Mouse (Mus musculus) liver, embryonic 15.5 days (tissue): Measurements from ENCODE around the gene Klc2. TPM values are rescaled to one million over a fixed set of nuclear protein-coding genes. Genes with fewer than 3 reads are reported as not detected.

ENCODE experiments used
- ATAC-seq: fragments of 200-750 bp; cut with Nextera tagmentation; 2 replicates; pipeline ENCODE4 v1.8.0; 2017; ENCODE audit warnings: moderate number of reproducible peaks, mild to moderate bottlenecking, moderate library complexity; ENCODE audit not compliant: insufficient read depth
- H3K27ac ChIP-seq: fragments of 300-500 bp; sonication (generic); replicated peaks from 2 replicates; pipeline ENCODE4 v1.5.1; 2015; ENCODE audit warnings: mild to moderate bottlenecking, inconsistent platforms
- H3K27me3 ChIP-seq: fragments of 300-500 bp; sonication (generic); 2 replicates; pipeline ENCODE4 v1.6.1; 2015; ENCODE audit warnings: mild to moderate bottlenecking, inconsistent platforms
- H3K36me3 ChIP-seq: fragments of 300-500 bp; sonication (generic); replicated peaks from 2 replicates; pipeline ENCODE4 v1.6.1; 2015; ENCODE audit warnings: moderate library complexity, mild to moderate bottlenecking, inconsistent platforms
- H3K4me1 ChIP-seq: fragments of 300-500 bp; sonication (generic); replicated peaks from 2 replicates; pipeline ENCODE4 v1.6.1; 2015; ENCODE audit warnings: inconsistent platforms
- H3K4me2 ChIP-seq: fragments of 300-500 bp; sonication (generic); 2 replicates; pipeline ENCODE4 v1.6.1; 2015; ENCODE audit warnings: moderate library complexity, mild to moderate bottlenecking, inconsistent platforms
- H3K4me3 ChIP-seq: fragments of 300-500 bp; sonication (generic); replicated peaks from 2 replicates; pipeline ENCODE4 v1.5.1; 2015; ENCODE audit warnings: mild to moderate bottlenecking, inconsistent platforms
- H3K9ac ChIP-seq: fragments of 300-500 bp; sonication (generic); 2 replicates; pipeline ENCODE4 v1.6.1; 2015; ENCODE audit warnings: moderate library complexity, mild to moderate bottlenecking, inconsistent platforms
- H3K9me3 ChIP-seq: fragments of 300-500 bp; sonication (generic); replicated peaks from 2 replicates; pipeline ENCODE4 v1.6.1; 2016; ENCODE audit warnings: inconsistent platforms
- WGBS: fragments of 180-500 bp; shearing (Covaris S2); methylation state at CpG from one replicate; pipeline ENCODE4 v1.1.7; 2015; ENCODE audit warnings: mixed read lengths; ENCODE audit not compliant: insufficient replicate concordance; 5-methylcytosine and 5-hydroxymethylcytosine counted together
- polyA plus RNA-seq: library from polyadenylated mRNA; unstranded; fragments of >200 nt; fragmentation: Nextera tagmentation; extraction: Ambion mirVana; gene quantifications from 2 replicates; pipeline ENCODE4 v1.2.1, GENCODE M21; 2015

The Klc2 gene
- polyA plus RNA-seq, 1 experiment from 2014 or later: 1.7 TPM

- 4% methylated on average over 9 of the region's 9 CpGs for WGBS
- no peaks in the 10 kb centered on the region for H3K9me3 ChIP-seq
Observed at GRCm38 (mm10) chr19:5106074-5106473, 12.3 kb downstream of the Klc2 start.

GRCm38 (mm10) chr19:5098363-5099143 lies 19.8 kb downstream of the Klc2 start, which contains the start of gene Cnih2:
Cnih2 (minus strand) TSS chr19:5098521.
- Histone ChIP-seq H3K9me3 (no peaks in the 10 kb centered on the region), H3K9ac (peak within 1 kb of the TSS; percentile 42; the same call in 1 of the 2 replicates), H3K36me3 (peaks cover 45% of the 10 kb centered on the region), H3K4me1 (peaks cover 39% of the 10 kb centered on the region), H3K4me2 (peak within 1 kb of the TSS; percentile 85), H3K27me3 (peaks cover 36% of the 10 kb centered on the region), H3K27ac (no peak within 1 kb of the TSS), H3K4me3 (peak within 1 kb of the TSS; percentile 49)
- peak; percentile 58; the same call in 1 of the 2 replicates for ATAC-seq
- WGBS: 7% methylated on average over 44 of the region's 48 CpGs

More at GRCm38 (mm10) chr19:5106074-5106473, 12.3 kb downstream of the Klc2 start:
- H3K27ac ChIP-seq: peak overlapping the region; percentile 89
- peaks cover 44% of the 10 kb centered on the region for H3K4me1 ChIP-seq
- H3K4me2 ChIP-seq: peak overlapping the region; percentile 95
- H3K36me3 ChIP-seq: peaks cover 41% of the 10 kb centered on the region
- no peaks in the 10 kb centered on the region for H3K27me3 ChIP-seq
- peak overlapping the region; percentile 86 for H3K4me3 ChIP-seq
- H3K9ac ChIP-seq: peak overlapping the region; percentile 87
- no peak for ATAC-seq

GRCm38 (mm10) chr19:5097521-5098362 lies 20.6 kb downstream of the Klc2 start:
- ATAC-seq: no peak
- 10% methylated on average over 30 of the region's 31 CpGs for WGBS
- peaks cover 41% of the 10 kb centered on the region for H3K4me1 ChIP-seq
- H3K9me3 ChIP-seq: no peaks in the 10 kb centered on the region
- peak overlapping the region; percentile 49 for H3K4me3 ChIP-seq
- H3K9ac ChIP-seq: peak overlapping the region; percentile 42; the same call in 1 of the 2 replicates
- no peak overlapping the region for H3K27ac ChIP-seq
- peaks cover 37% of the 10 kb centered on the region for H3K36me3 ChIP-seq
- H3K27me3 ChIP-seq: peaks cover 36% of the 10 kb centered on the region
- H3K4me2 ChIP-seq: peak overlapping the region; percentile 85

GRCm38 (mm10) chr19:5095887-5096474 lies 22.4 kb downstream of the Klc2 start:
- H3K4me1 ChIP-seq: peaks cover 41% of the 10 kb centered on the region
- H3K27ac ChIP-seq: no peak overlapping the region
- peaks cover 29% of the 10 kb centered on the region for H3K36me3 ChIP-seq
- H3K9me3 ChIP-seq: no peaks in the 10 kb centered on the region
- ATAC-seq: no peak
- no peak overlapping the region for H3K9ac ChIP-seq
- 13% methylated on average over 9 of the region's 9 CpGs for WGBS
- no peak overlapping the region for H3K4me3 ChIP-seq
- peaks cover 36% of the 10 kb centered on the region for H3K27me3 ChIP-seq
- H3K4me2 ChIP-seq: no peak overlapping the region

GRCm38 (mm10) chr19:5094746-5095417 lies 23.5 kb downstream of the Klc2 start:
- no peak overlapping the region for H3K4me2 ChIP-seq
- WGBS: 43% methylated on average over 11 of the region's 11 CpGs
- no peak overlapping the region for H3K27ac ChIP-seq
- peaks cover 24% of the 10 kb centered on the region for H3K36me3 ChIP-seq
- H3K9me3 ChIP-seq: no peaks in the 10 kb centered on the region
- H3K4me1 ChIP-seq: peaks cover 41% of the 10 kb centered on the region
- H3K4me3 ChIP-seq: no peak overlapping the region
- H3K27me3 ChIP-seq: peaks cover 36% of the 10 kb centered on the region
- ATAC-seq: no peak
- no peak overlapping the region for H3K9ac ChIP-seq

GRCm38 (mm10) chr19:5094243-5094632 lies 24.1 kb downstream of the Klc2 start:
- ATAC-seq: peak; percentile 32
- Histone ChIP-seq H3K9ac (no peak overlapping the region), H3K9me3 (no peaks in the 10 kb centered on the region), H3K4me1 (peaks cover 45% of the 10 kb centered on the region), H3K4me3 (no peak overlapping the region), H3K27ac (no peak overlapping the region), H3K27me3 (peaks cover 36% of the 10 kb centered on the region), H3K4me2 (no peak overlapping the region), H3K36me3 (peaks cover 18% of the 10 kb centered on the region)
- under 1% methylated on average over 21 of the region's 21 CpGs for WGBS

- H3K9me3 ChIP-seq: no peaks in the 10 kb centered on the region
- H3K27me3 ChIP-seq: peaks cover 36% of the 10 kb centered on the region
- H3K9ac ChIP-seq: no peak overlapping the region
- H3K4me3 ChIP-seq: no peak overlapping the region
- peaks cover 15% of the 10 kb centered on the region for H3K36me3 ChIP-seq
- no peak overlapping the region for H3K4me2 ChIP-seq
- ATAC-seq: no peak
- H3K4me1 ChIP-seq: peaks cover 46% of the 10 kb centered on the region
- no peak overlapping the region for H3K27ac ChIP-seq
- 65% methylated on average over 12 of the region's 12 CpGs for WGBS
Observed at GRCm38 (mm10) chr19:5093481-5094242, 24.7 kb downstream of the Klc2 start.

- Histone ChIP-seq H3K4me3 (no peak overlapping the region), H3K36me3 (peaks cover 15% of the 10 kb centered on the region), H3K27me3 (peaks cover 36% of the 10 kb centered on the region), H3K4me2 (no peak overlapping the region), H3K4me1 (peaks cover 47% of the 10 kb centered on the region), H3K9ac (no peak overlapping the region), H3K9me3 (no peaks in the 10 kb centered on the region), H3K27ac (no peak overlapping the region)
- ATAC-seq: no peak
- WGBS: 76% methylated on average over 10 of the region's 10 CpGs
Observed at GRCm38 (mm10) chr19:5092083-5092482, 26.3 kb downstream of the Klc2 start.

- Histone ChIP-seq H3K9me3 (no peaks in the 10 kb centered on the region), H3K27me3 (peaks cover 36% of the 10 kb centered on the region), H3K4me1 (peaks cover 46% of the 10 kb centered on the region), H3K36me3 (peaks cover 15% of the 10 kb centered on the region), H3K4me3 (peak overlapping the region; percentile 84), H3K9ac (peak overlapping the region; percentile 79; the same call in 1 of the 2 replicates), H3K4me2 (peak overlapping the region; percentile 93), H3K27ac (no peak overlapping the region)
- ATAC-seq: no peak
- 71% methylated on average over 4 of the region's 4 CpGs for WGBS
Observed at GRCm38 (mm10) chr19:5089324-5089723, 29.0 kb downstream of the Klc2 start.
